In the genomic region with DNA sequence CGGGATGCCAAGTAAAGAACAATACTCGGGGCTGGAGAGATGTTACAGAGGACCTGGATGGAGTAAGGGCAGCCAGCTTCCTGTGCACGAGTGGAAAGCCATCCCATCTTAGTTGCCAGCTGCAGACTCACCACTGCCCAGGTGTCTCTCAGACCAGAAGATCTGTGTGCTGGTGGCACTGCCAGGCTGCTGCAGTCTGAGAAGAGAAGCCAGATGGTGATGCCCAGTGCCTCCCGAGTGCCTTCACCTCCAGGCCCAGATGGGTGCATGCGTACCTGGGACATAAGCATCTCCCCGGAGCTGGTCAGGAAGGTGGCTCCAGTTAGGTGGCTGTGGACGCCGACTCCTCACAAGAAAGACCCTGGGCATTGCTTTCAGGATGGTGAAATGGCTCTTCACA, we compare ENCODE assay signal across 1 mouse cellular context.
TF ChIP-seq lines count a peak whose summit lies in the region.

No protein-coding gene starts in this region.

TF ChIP-seq in CH12.LX, 34 proteins besides CTCF, POLR2A, EP300 and RAD21:
- TF ChIP-seq TCF12 (IDR thresholded peaks at IDR 0.05; ENCODE audit: low read depth, low read length) (0 out of 2 replicates have a peak, but pooled peaks have one; percentile 9), MYC (IDR thresholded peaks at IDR 0.05; ENCODE audit: low read depth, low read length) (no peak)
TF ChIP-seq in CH12.LX: peak in this region for 1.
